Mouse (Mus musculus): ENCODE data around the gene AC192777.2. TPM values are rescaled to one million over a fixed set of nuclear protein-coding genes. Genes with fewer than 3 reads are reported as not detected.

Gene AC192777.2
- polyA plus RNA-seq (2015; fragmentation: Nextera tagmentation; extraction: Ambion mirVana), result not detected in 2 replicates

DNA sequence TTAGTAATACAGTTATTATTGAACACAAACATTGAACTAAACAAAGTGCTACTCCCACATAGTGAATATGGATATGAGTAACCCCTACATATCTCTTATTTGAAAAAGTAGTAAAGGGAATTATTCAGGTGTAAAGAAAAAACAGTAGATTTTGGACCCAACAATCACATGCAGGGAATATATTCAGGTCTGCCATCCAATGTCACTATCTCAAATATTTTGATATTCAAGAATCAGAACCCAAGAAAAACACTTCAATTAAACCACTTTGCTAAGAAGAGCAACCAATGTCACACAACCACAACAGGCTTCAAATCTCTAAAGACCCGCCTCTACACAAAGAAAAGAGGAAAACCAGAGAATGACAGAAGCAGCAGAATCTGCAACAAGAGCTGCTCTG, at the start of gene AC192777.2:
AC192777.2 (plus strand) TSS at position 301 of the 400 bp plus-strand sequence.

Small RNA genes within 50 kb of the gene (microRNA-seq; reads per million reads assigned to microRNA genes)
- gene Gm26376, result 0 reads per million in 2 experiments

Other genes with a start within 250 kb of the AC192777.2 start
- gene Esp38, start 144.9 kb upstream of the AC192777.2 start, polyA plus RNA-seq (2015; fragmentation: Nextera tagmentation; extraction: Ambion mirVana), result not detected in 2 replicates
- not detected in 2 replicates for gene Pgk2, start 113.2 kb downstream of the AC192777.2 start, polyA plus RNA-seq (2015; fragmentation: Nextera tagmentation; extraction: Ambion mirVana)
- not detected in 2 replicates for gene Crisp3, start 146.8 kb downstream of the AC192777.2 start, polyA plus RNA-seq (2015; fragmentation: Nextera tagmentation; extraction: Ambion mirVana)
- not detected in 2 replicates for gene Crisp1, start 223.8 kb downstream of the AC192777.2 start, polyA plus RNA-seq (2015; fragmentation: Nextera tagmentation; extraction: Ambion mirVana)